ENCODE assay signal across 18 mouse cellular contexts in the genomic region with DNA sequence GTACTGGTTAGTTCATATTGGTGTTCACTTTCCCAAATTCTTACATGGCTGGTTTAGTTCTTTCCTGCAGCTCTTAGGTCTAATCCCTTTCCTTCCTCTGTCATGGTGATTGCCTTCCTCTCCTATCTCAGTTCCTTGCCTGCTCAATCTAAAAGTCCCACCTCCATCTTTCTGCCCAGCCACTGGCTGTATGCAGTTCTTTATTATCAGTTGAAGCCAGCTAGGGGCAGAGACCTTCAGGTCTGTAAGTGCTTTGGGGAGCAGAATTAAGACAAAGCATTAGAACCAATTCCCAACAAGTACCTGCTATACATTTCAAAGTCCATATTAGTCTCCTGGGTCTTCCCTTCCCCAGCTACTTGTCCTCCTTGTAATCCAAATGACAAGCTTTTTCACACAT.
DNase-seq lines count a peak whose midpoint lies in the region; ATAC-seq and TF ChIP-seq lines count a peak whose summit lies in the region.
"Had no signal": no experiment of that assay in that cellular context is flagged by ENCODE, and none has a peak within 500 bp of the region (broad histone marks: within the 10 kb centered on the region; RNA-seq: fewer than 3 reads in every experiment).

No protein-coding gene starts in this region.

- peak; percentile 86 for TF ChIP-seq EP300 in liver, embryonic 14.5 days (IDR thresholded peaks at IDR 0.05; ENCODE audit: low read depth)

- intact Hi-C loops in heart, postnatal 25 days (cut with DNase I), result no loop called here

- no peak overlapping the region for H3K4me2 ChIP-seq in heart, embryonic 13.5 days
- H3K4me2 ChIP-seq in liver, embryonic 14.5 days (ENCODE audit: low read depth), result peak overlapping the region; percentile 58
- H3K4me2 ChIP-seq: forebrain, embryonic 13.5 days; hindbrain, embryonic 15.5 days; intestine, embryonic 15.5 days had no signal

- peaks cover 16% of the 10 kb centered on the region for H3K4me1 ChIP-seq in heart, embryonic 13.5 days
- H3K4me1 ChIP-seq in liver, embryonic 14.5 days (replicated peaks; ENCODE audit: control insufficient read depth in 2 of 2, insufficient read depth in 2 of 2, low read length in 1 of 2), result peaks cover 49 to 61% of the 10 kb centered on the region in 2 experiments
- H3K4me1 ChIP-seq: forebrain, embryonic 13.5 days; hindbrain, embryonic 15.5 days; intestine, embryonic 15.5 days had no signal

- ATAC-seq in heart, embryonic 13.5 days (ENCODE audit: extremely low read depth, insufficient number of reproducible peaks, low FRiP score, low TSS enrichment), result no peak
- ATAC-seq in erythroblast, adult 5-6 weeks (replicated peaks; ENCODE audit: low FRiP score, poor library complexity, severe bottlenecking), result peak; percentile 72
- ATAC-seq in liver, embryonic 14.5 days (ENCODE audit: insufficient read depth), result peak; percentile 81
- ATAC-seq: forebrain, embryonic 13.5 days; intestine, embryonic 15.5 days had no signal

- no peak overlapping the region for H3K9ac ChIP-seq in heart, embryonic 13.5 days
- peak overlapping the region; percentile 23 for H3K9ac ChIP-seq in liver, embryonic 14.5 days (replicated peaks)
- H3K9ac ChIP-seq: forebrain, embryonic 13.5 days; hindbrain, embryonic 15.5 days; intestine, embryonic 15.5 days had no signal

- no peak overlapping the region for H3K4me3 ChIP-seq in heart, embryonic 13.5 days
- no peak overlapping the region for H3K4me3 ChIP-seq in liver, embryonic 14.5 days (ENCODE audit: insufficient read depth in 1 of 2, low read depth in 2 of 2, low read length in 2 of 2)
- H3K4me3 ChIP-seq: forebrain, embryonic 13.5 days; hindbrain, embryonic 15.5 days; intestine, embryonic 15.5 days had no signal

- peaks cover 49% of the 10 kb centered on the region for H3K36me3 ChIP-seq in heart, embryonic 13.5 days
- H3K36me3 ChIP-seq in liver, embryonic 14.5 days (replicated peaks; ENCODE audit: control insufficient read depth, insufficient read depth, low read depth), result no peaks in the 10 kb centered on the region; the same call in 1 of the 2 replicates
- H3K36me3 ChIP-seq: intestine, embryonic 15.5 days had no signal

- DNase-seq in heart, postnatal 25 days (ENCODE audit: low spot score), result no peak
- peak; percentile 63 to 75 (median 74) for DNase-seq in liver, embryonic 14.5 days (ENCODE audit: low read depth in 3 of 3, low spot score in 3 of 3)
- no peak for DNase-seq in frontal cortex, postnatal 14 days (ENCODE audit: low spot score in 2 of 2)
- no peak for DNase-seq in urinary bladder, postnatal 25 days (ENCODE audit: low spot score)
- no peak for DNase-seq in frontal cortex, postnatal 25 days (ENCODE audit: low spot score in 2 of 2)
- DNase-seq: B cell, adult 2 months; cerebellum, adult 9-10 months; gastrocnemius, postnatal 25 days; heart, postnatal 4 days; kidney, postnatal 36 days; layer of hippocampus, adult 9-11 months; lung, adult 2 months; thymus, postnatal 36 days had no signal

- H3K27ac ChIP-seq in heart, embryonic 13.5 days (replicated peaks), result peak overlapping the region; percentile 41; the same call in 1 of the 2 replicates
- peak overlapping the region; percentile 89 for H3K27ac ChIP-seq in liver, embryonic 14.5 days
- H3K27ac ChIP-seq: forebrain, embryonic 13.5 days; hindbrain, embryonic 15.5 days; intestine, embryonic 15.5 days had no signal

- no peaks in the 10 kb centered on the region for H3K27me3 ChIP-seq in heart, embryonic 13.5 days (replicated peaks)
- H3K27me3 ChIP-seq in liver, embryonic 14.5 days (ENCODE audit: control insufficient read depth, insufficient read depth, low read length), result no peaks in the 10 kb centered on the region
- H3K27me3 ChIP-seq: forebrain, embryonic 13.5 days; hindbrain, embryonic 15.5 days; intestine, embryonic 15.5 days had no signal

- no peaks in the 10 kb centered on the region for H3K9me3 ChIP-seq in heart, embryonic 13.5 days
- H3K9me3 ChIP-seq in liver, embryonic 14.5 days (ENCODE audit: control insufficient read depth, low read length), result no peaks in the 10 kb centered on the region
- H3K9me3 ChIP-seq: forebrain, embryonic 13.5 days; hindbrain, embryonic 15.5 days; intestine, embryonic 15.5 days had no signal

- no peak for TF ChIP-seq CTCF in liver, embryonic 14.5 days (IDR thresholded peaks at IDR 0.05; ENCODE audit: low read depth)

Comparison
In these comparisons a context has a peak if more than half of its experiments do, and no peak if none do; other contexts are left out.
1. DNase-seq: peak in liver, embryonic 14.5 days (3 of 3); none in heart, postnatal 25 days (single experiment), frontal cortex, postnatal 14 days (0 of 2), urinary bladder, postnatal 25 days (single experiment) and frontal cortex, postnatal 25 days (0 of 2).